Mouse (Mus musculus) 416B (cell line): Measurements from ENCODE around the gene Irf1.

Experiments
- DNase-seq: peaks from one replicate; pipeline ENCODE4 v3.0.0; 2011; ENCODE audit warnings: low read depth

Irf1 gene

GRCm38 (mm10) chr11:53769760-53770124 is at the start of gene Irf1:
Irf1 (plus strand) TSS chr11:53770014.
- DNase-seq: peak; percentile 95

GRCm38 (mm10) chr11:53720715-53721114 is 49.1 kb upstream of the Irf1 start, which contains the start of gene Il5:
Il5 (plus strand) TSS chr11:53720794.
- no peak for DNase-seq

- DNase-seq: no peak
Measured at GRCm38 (mm10) chr11:53731457-53731856, 38.4 kb upstream of the Irf1 start.

GRCm38 (mm10) chr11:53732244-53732643 is 37.6 kb upstream of the Irf1 start:
- peak; percentile 24 for DNase-seq

GRCm38 (mm10) chr11:53733824-53734223 is 36.0 kb upstream of the Irf1 start:
- DNase-seq: peak; percentile 61

GRCm38 (mm10) chr11:53734431-53734830 is 35.4 kb upstream of the Irf1 start:
- peak; percentile 54 for DNase-seq

- no peak for DNase-seq
Measured at GRCm38 (mm10) chr11:53734970-53735681, 34.7 kb upstream of the Irf1 start.

- peak; percentile 91 for DNase-seq
Measured at GRCm38 (mm10) chr11:53735682-53736245, 34.0 kb upstream of the Irf1 start.

- peak; percentile 98 for DNase-seq
Measured at GRCm38 (mm10) chr11:53736771-53737572, 32.8 kb upstream of the Irf1 start.

- peak; percentile 85 for DNase-seq
Measured at GRCm38 (mm10) chr11:53737573-53737946, 32.3 kb upstream of the Irf1 start.

GRCm38 (mm10) chr11:53742353-53742752 is 27.5 kb upstream of the Irf1 start:
- no peak for DNase-seq

- no peak for DNase-seq
Measured at GRCm38 (mm10) chr11:53745260-53745659, 24.6 kb upstream of the Irf1 start.

GRCm38 (mm10) chr11:53747985-53748384 is 21.8 kb upstream of the Irf1 start:
- peak; percentile 65 for DNase-seq

GRCm38 (mm10) chr11:53748614-53749013 is 21.2 kb upstream of the Irf1 start:
- no peak for DNase-seq

- no peak for DNase-seq
Measured at GRCm38 (mm10) chr11:53749306-53749705, 20.5 kb upstream of the Irf1 start.

GRCm38 (mm10) chr11:53749716-53750352 is 20.0 kb upstream of the Irf1 start:
- no peak for DNase-seq

GRCm38 (mm10) chr11:53755011-53755595 is 14.7 kb upstream of the Irf1 start:
- no peak for DNase-seq

- DNase-seq: no peak
Measured at GRCm38 (mm10) chr11:53757612-53758011, 12.2 kb upstream of the Irf1 start.

GRCm38 (mm10) chr11:53758033-53758432 is 11.8 kb upstream of the Irf1 start:
- peak; percentile 82 for DNase-seq

GRCm38 (mm10) chr11:53758791-53759351 is 10.9 kb upstream of the Irf1 start:
- DNase-seq: no peak

- DNase-seq: no peak
Measured at GRCm38 (mm10) chr11:53759545-53760406, 10.0 kb upstream of the Irf1 start.
